Mouse (Mus musculus) gastrocnemius, postnatal 10 days (tissue): ENCODE data around the gene 5330417H12Rik. TPM values are rescaled to one million over a fixed set of nuclear protein-coding genes. Genes with fewer than 3 reads are reported as not detected.

Experiments used
- total RNA-seq, 2 experiments: library from RNA; stranded (reverse); gene quantifications; 2 replicates each; pipeline ENCODE4 v1.2.3; 2021

The 5330417H12Rik gene
- total RNA-seq, 2 experiments from 2014 or later, result not detected

Other genes starting within 250 kb of the 5330417H12Rik start
- 10 to 100 TPM; 10.5 to 12.7 TPM for gene Olfml1, start 57.7 kb downstream of the 5330417H12Rik start, total RNA-seq
- 10 to 100 TPM; 16.8 to 20.1 TPM for gene Ppfibp2, start 30.0 kb downstream of the 5330417H12Rik start, total RNA-seq
- gene Cyb5r2, start 132.9 kb upstream of the 5330417H12Rik start, total RNA-seq, result under 1 TPM; 0.20 to 0.54 TPM
- not detected for gene Ovch2, start 176.0 kb upstream of the 5330417H12Rik start, total RNA-seq
- gene Olfr467, start 187.1 kb upstream of the 5330417H12Rik start, total RNA-seq, result not detected
- not detected for gene Olfr469, start 200.4 kb upstream of the 5330417H12Rik start, total RNA-seq
- not detected for gene Olfr470, start 222.3 kb upstream of the 5330417H12Rik start, total RNA-seq